Mouse (Mus musculus) erythroblast, embryonic 14.5 days (primary cell): Measurements from ENCODE around the gene Rxrg.

Source experiments
- GATA1 ChIP-seq: IDR thresholded peaks from 2 replicates; pipeline ENCODE4 v1.6.1; 2012; ENCODE audit warnings: low read length, inconsistent platforms, mixed read lengths
- TAL1 ChIP-seq: IDR thresholded peaks from 3 replicates; pipeline ENCODE4 v1.6.1; 2012; ENCODE audit warnings: low read length, inconsistent platforms, mixed read lengths

DNA sequence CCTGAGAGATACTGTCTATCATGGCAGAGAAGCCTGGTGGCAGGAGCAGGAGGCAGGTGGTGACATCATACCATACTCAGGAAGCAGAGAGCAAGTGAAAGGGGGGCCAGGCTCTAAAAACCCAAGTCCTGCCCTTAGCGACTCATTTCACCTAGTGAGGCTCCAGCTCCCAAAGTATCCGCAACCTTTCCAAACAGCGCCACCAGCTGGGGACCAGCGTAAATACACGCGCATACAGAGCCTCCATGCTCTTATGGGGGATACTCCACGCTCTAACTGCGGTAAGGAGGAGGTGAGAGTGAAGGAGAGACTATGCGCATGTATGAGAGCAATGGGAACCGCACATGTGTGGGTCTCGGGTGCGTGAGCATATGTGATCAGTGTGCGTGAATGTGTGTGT is 39.9 kb downstream of the Rxrg start:
- TF ChIP-seq TAL1 (no peak), GATA1 (no peak)
